Mouse (Mus musculus): Measurements from ENCODE around the gene Mapk1.

- TF ChIP-seq CTCF (IDR thresholded peaks at IDR 0.05; ENCODE audit: low read depth, low read length) (no peak), POLR2A (IDR thresholded peaks at IDR 0.05; ENCODE audit: extremely low read depth, insufficient read depth, low read length) (no peak)
These were observed 16.9 kb upstream of the Mapk1 start for GRCm38 (mm10) chr16:16966290-16966689.

All from liver, adult 2 months (tissue).